Mouse (Mus musculus) forebrain, embryonic 16.5 days (tissue): ENCODE results near the gene Cacnb1. TPM values are rescaled to one million over a fixed set of nuclear protein-coding genes. Genes with fewer than 3 reads are reported as not detected.

ENCODE experiments used
- ATAC-seq: fragments of 200-750 bp; cut with Nextera tagmentation; 2 replicates; pipeline ENCODE4 v1.8.0; 2017; ENCODE audit warnings: mild to moderate bottlenecking, moderate library complexity
- H3K27ac ChIP-seq: fragments of 300-500 bp; sonication (generic); 2 replicates; pipeline ENCODE4 v1.5.1; 2014; ENCODE audit warnings: low read length, control low read depth
- H3K27me3 ChIP-seq: fragments of 300-500 bp; sonication (generic); replicated peaks from 2 replicates; pipeline ENCODE4 v1.6.1; 2014; ENCODE audit warnings: low read length; ENCODE audit not compliant: control insufficient read depth, insufficient read depth
- H3K36me3 ChIP-seq: fragments of 300-500 bp; sonication (generic); 2 replicates; pipeline ENCODE4 v1.6.1; 2014; ENCODE audit not compliant: control insufficient read depth, insufficient read depth
- H3K4me1 ChIP-seq: fragments of 300-500 bp; sonication (generic); replicated peaks from 2 replicates; pipeline ENCODE4 v1.6.1; 2014; ENCODE audit warnings: low read length; ENCODE audit not compliant: control insufficient read depth, insufficient read depth
- H3K4me2 ChIP-seq: fragments of 300-500 bp; sonication (generic); 2 replicates; pipeline ENCODE4 v1.6.1; 2014; ENCODE audit warnings: mild to moderate bottlenecking, low read length, control low read depth
- H3K4me3 ChIP-seq: fragments of 300-500 bp; sonication (generic); replicated peaks from 2 replicates; pipeline ENCODE4 v1.5.1; 2014; ENCODE audit warnings: mild to moderate bottlenecking, low read length, control low read depth
- H3K9ac ChIP-seq: fragments of 300-500 bp; sonication (generic); replicated peaks from 2 replicates; pipeline ENCODE4 v1.6.1; 2014; ENCODE audit warnings: low read depth, low read length, control low read depth
- H3K9me3 ChIP-seq: fragments of 300-500 bp; sonication (generic); 2 replicates; pipeline ENCODE4 v1.6.1; 2016; ENCODE audit warnings: low read length; ENCODE audit not compliant: control insufficient read depth
- WGBS: fragments of 180-500 bp; shearing (Covaris S2); extraction: QIAGEN DNeasy Blood & Tissue Kit; methylation state at CpG from one replicate; pipeline ENCODE4 v1.1.7; 2014; 5-methylcytosine and 5-hydroxymethylcytosine counted together
- polyA plus RNA-seq: library from polyadenylated mRNA; unstranded; fragments of >200 nt; fragmentation: Nextera tagmentation; extraction: Ambion mirVana; gene quantifications from 2 replicates; pipeline ENCODE4 v1.2.1, GENCODE M21; 2015

The Cacnb1 gene
- polyA plus RNA-seq, 1 experiment from 2014 or later, result 52.1 TPM

GRCm38 (mm10) chr11:98052989-98053834, 30.4 kb upstream of the Cacnb1 start, which contains the start of gene Stac2:
TSS of gene Stac2 (minus strand) at chr11:98053462.
- H3K27ac ChIP-seq, result peak within 1 kb of the TSS; percentile 58
- peaks cover 28% of the 10 kb centered on the region for H3K27me3 ChIP-seq
- WGBS, result 1% methylated on average over 34 of the region's 48 CpGs

GRCm38 (mm10) chr11:98052129-98052988, 29.5 kb upstream of the Cacnb1 start:
- ATAC-seq, result peak; percentile 51
- Histone ChIP-seq H3K4me1 (peaks cover 35% of the 10 kb centered on the region), H3K27ac (peak overlapping the region; percentile 58), H3K27me3 (peaks cover 28% of the 10 kb centered on the region), H3K9me3 (no peaks in the 10 kb centered on the region), H3K9ac (peak overlapping the region; percentile 65), H3K4me3 (peak overlapping the region; percentile 55), H3K36me3 (no peaks in the 10 kb centered on the region), H3K4me2 (peak overlapping the region; percentile 51)
- whole genome bisulfite sequencing, result under 1% methylated on average over 83 of the region's 83 CpGs

More at GRCm38 (mm10) chr11:98052989-98053834, 30.4 kb upstream of the Cacnb1 start, which contains the start of gene Stac2:
- Histone ChIP-seq H3K4me2 (peak within 1 kb of the TSS; percentile 51), H3K4me3 (peak within 1 kb of the TSS; percentile 55), H3K36me3 (no peaks in the 10 kb centered on the region), H3K4me1 (peaks cover 28% of the 10 kb centered on the region), H3K9ac (peak within 1 kb of the TSS; percentile 65), H3K9me3 (no peaks in the 10 kb centered on the region)
- ATAC-seq, result peak; percentile 78

GRCm38 (mm10) chr11:98051611-98052128, 28.8 kb upstream of the Cacnb1 start:
- H3K27me3 ChIP-seq, result peaks cover 28% of the 10 kb centered on the region
- H3K36me3 ChIP-seq, result no peaks in the 10 kb centered on the region
- peak overlapping the region; percentile 55 for H3K4me3 ChIP-seq
- H3K27ac ChIP-seq, result no peak overlapping the region
- H3K4me2 ChIP-seq, result peak overlapping the region; percentile 51
- WGBS, result 7% methylated on average over 12 of the region's 12 CpGs
- H3K4me1 ChIP-seq, result peaks cover 35% of the 10 kb centered on the region
- H3K9ac ChIP-seq, result no peak overlapping the region; the same call in 1 of the 2 replicates
- ATAC-seq, result peak; percentile 32
- no peaks in the 10 kb centered on the region for H3K9me3 ChIP-seq

- Histone ChIP-seq H3K4me2 (peak overlapping the region; percentile 16; the same call in 1 of the 2 replicates), H3K4me3 (no peak overlapping the region), H3K9me3 (no peaks in the 10 kb centered on the region), H3K9ac (no peak overlapping the region), H3K27me3 (peaks cover 28% of the 10 kb centered on the region), H3K27ac (no peak overlapping the region), H3K36me3 (no peaks in the 10 kb centered on the region), H3K4me1 (peaks cover 35% of the 10 kb centered on the region)
- ATAC-seq, result no peak
- WGBS, result 13% methylated on average over 2 of the region's 2 CpGs
These were observed 28.1 kb upstream of the Cacnb1 start for GRCm38 (mm10) chr11:98050940-98051339.

- ATAC-seq, result no peak
- 14% methylated on average over 2 of the region's 2 CpGs for WGBS
- Histone ChIP-seq H3K9ac (no peak overlapping the region), H3K27me3 (peaks cover 28% of the 10 kb centered on the region), H3K4me2 (no peak overlapping the region), H3K27ac (no peak overlapping the region), H3K4me3 (no peak overlapping the region), H3K9me3 (no peaks in the 10 kb centered on the region), H3K36me3 (no peaks in the 10 kb centered on the region), H3K4me1 (peaks cover 35% of the 10 kb centered on the region)
These were observed 27.6 kb upstream of the Cacnb1 start for GRCm38 (mm10) chr11:98050520-98050815.

GRCm38 (mm10) chr11:98049672-98050519, 27.1 kb upstream of the Cacnb1 start:
- WGBS, result 67% methylated on average over 14 of the region's 14 CpGs
- Histone ChIP-seq H3K36me3 (no peaks in the 10 kb centered on the region), H3K4me2 (no peak overlapping the region), H3K9ac (no peak overlapping the region), H3K4me3 (no peak overlapping the region), H3K9me3 (no peaks in the 10 kb centered on the region), H3K27me3 (peaks cover 28% of the 10 kb centered on the region), H3K27ac (no peak overlapping the region), H3K4me1 (peaks cover 35% of the 10 kb centered on the region)
- no peak for ATAC-seq

- Histone ChIP-seq H3K27me3 (peaks cover 26% of the 10 kb centered on the region), H3K4me3 (no peak overlapping the region), H3K36me3 (no peaks in the 10 kb centered on the region), H3K9me3 (no peaks in the 10 kb centered on the region), H3K4me2 (no peak overlapping the region), H3K9ac (no peak overlapping the region), H3K27ac (peak overlapping the region; percentile 8; the same call in 1 of the 2 replicates), H3K4me1 (peaks cover 26% of the 10 kb centered on the region)
- ATAC-seq, result peak; percentile 79
- WGBS, result 51% methylated on average over 4 of the region's 4 CpGs
These were observed 24.9 kb upstream of the Cacnb1 start for GRCm38 (mm10) chr11:98047745-98048144.

- H3K36me3 ChIP-seq, result no peaks in the 10 kb centered on the region
- 57% methylated on average over 1 of the region's 1 CpGs for WGBS
- H3K9ac ChIP-seq, result no peak overlapping the region
- no peak overlapping the region for H3K27ac ChIP-seq
- peaks cover 13% of the 10 kb centered on the region for H3K4me1 ChIP-seq
- ATAC-seq, result no peak
- no peak overlapping the region for H3K4me2 ChIP-seq
- no peak overlapping the region for H3K4me3 ChIP-seq
- H3K27me3 ChIP-seq, result peaks cover 13% of the 10 kb centered on the region
- no peaks in the 10 kb centered on the region for H3K9me3 ChIP-seq
These were observed 23.6 kb upstream of the Cacnb1 start for GRCm38 (mm10) chr11:98046466-98046865.
